Mouse (Mus musculus): ENCODE measurements at regions not wholly inside any gene's neighbourhood (a gene's known extent, or its start where the extent isn't known, plus 50 kb on each side); places are given as distances from the start of the nearest gene placed in this dataset.
"Not testable (repeated sequence)": the region's sequence is repeated elsewhere in the genome, so short reads cannot be mapped to it uniquely, and the experiment has no call there.

DNA sequence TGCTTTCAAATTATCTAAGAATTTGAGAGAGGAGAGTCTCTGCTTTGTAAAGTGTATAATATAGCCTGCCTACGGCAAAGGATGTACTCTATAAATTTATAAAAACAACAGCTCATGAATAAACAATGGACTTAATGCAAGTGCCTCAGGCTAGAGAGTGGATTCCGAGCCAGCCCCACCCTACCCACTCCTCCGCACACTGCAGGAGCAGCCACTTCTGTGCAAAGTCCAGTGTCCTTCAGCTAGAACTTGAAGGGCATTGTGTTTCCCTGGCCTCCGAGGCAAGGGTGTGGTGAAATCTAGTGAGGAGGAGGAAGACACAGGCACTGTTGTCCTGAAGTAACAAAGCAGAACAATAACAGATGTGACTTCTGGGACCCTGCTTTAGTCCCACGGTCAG, 98.4 kb upstream of the Arl4c start:
- H3K4me3 ChIP-seq (ENCODE audit: low read length), result no peak overlapping the region
- peaks cover 7% of the 10 kb centered on the region; the same call in 1 of the 2 replicates for H3K4me1 ChIP-seq (ENCODE audit: control insufficient read depth, insufficient read depth, low read length)
- H3K4me2 ChIP-seq (ENCODE audit: low read depth, low read length), result no peak overlapping the region
- no peaks in the 10 kb centered on the region for H3K36me3 ChIP-seq (ENCODE audit: control insufficient read depth, insufficient read depth, low read length)
- H3K27me3 ChIP-seq (replicated peaks; ENCODE audit: control insufficient read depth, insufficient read depth, low read length), result no peaks in the 10 kb centered on the region
- no peaks in the 10 kb centered on the region for H3K9me3 ChIP-seq (ENCODE audit: control insufficient read depth, low read length)
- ATAC-seq, result peak; percentile 70; the same call in 1 of the 2 replicates
- H3K27ac ChIP-seq (ENCODE audit: low read length), result no peak overlapping the region
- H3K9ac ChIP-seq (ENCODE audit: low read depth, low read length), result no peak overlapping the region
- 35% methylated on average over 5 of the region's 5 CpGs for WGBS

DNA sequence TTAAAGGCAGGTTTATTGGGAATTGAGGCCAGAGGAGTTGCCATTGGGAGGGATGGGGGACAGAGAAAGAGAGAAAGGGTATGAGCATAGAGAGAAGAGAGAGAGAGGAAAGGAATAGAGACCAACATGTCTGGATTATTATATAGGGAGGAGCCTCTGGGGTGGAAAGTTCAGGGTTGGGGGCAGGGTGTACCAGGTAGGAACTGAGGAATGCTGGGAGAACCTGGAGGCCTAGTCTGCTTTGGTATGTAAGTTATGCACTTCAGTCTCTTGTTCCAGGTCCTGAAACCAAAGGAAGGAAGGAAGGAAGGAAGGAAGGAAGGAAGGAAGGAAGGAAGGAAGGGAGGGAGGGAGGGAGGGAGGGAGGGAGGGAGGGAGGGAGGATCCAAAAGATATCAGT, 99.1 kb upstream of the Arl4c start:
- H3K4me2 ChIP-seq (ENCODE audit: low read depth, low read length); H3K4me3 ChIP-seq (ENCODE audit: low read length); H3K4me1 ChIP-seq (ENCODE audit: control insufficient read depth, insufficient read depth, low read length); ATAC-seq; H3K9ac ChIP-seq (ENCODE audit: low read depth, low read length); H3K9me3 ChIP-seq (ENCODE audit: control insufficient read depth, low read length); H3K27me3 ChIP-seq (replicated peaks; ENCODE audit: control insufficient read depth, insufficient read depth, low read length); H3K36me3 ChIP-seq (ENCODE audit: control insufficient read depth, insufficient read depth, low read length); H3K27ac ChIP-seq (ENCODE audit: low read length): not testable (repeated sequence)

DNA sequence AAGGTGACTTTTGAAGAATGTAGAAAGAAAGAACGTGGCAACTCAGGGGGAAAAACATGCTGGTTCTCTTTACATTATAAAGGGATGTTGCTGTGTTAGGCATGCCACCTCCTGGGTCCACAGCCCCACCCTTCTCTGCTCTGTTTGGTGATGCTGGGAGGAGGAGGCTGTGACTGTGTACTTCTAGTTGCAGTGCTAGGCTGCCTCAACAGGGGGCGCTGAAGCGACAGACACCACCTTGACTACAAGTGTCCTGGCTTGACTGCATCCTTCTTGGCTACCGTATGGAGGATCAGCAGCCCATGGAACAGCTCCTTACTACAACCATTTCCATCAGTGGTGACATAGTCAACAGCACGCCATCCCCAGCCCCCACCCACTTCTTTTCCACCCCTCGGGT, 104.9 kb upstream of the Arl4c start:
- no peak overlapping the region for H3K4me2 ChIP-seq (ENCODE audit: low read depth, low read length)
- H3K9me3 ChIP-seq (ENCODE audit: control insufficient read depth, low read length), result no peaks in the 10 kb centered on the region
- no peak overlapping the region for H3K4me3 ChIP-seq (ENCODE audit: low read length)
- ATAC-seq, result no peak
- no peaks in the 10 kb centered on the region for H3K27me3 ChIP-seq (replicated peaks; ENCODE audit: control insufficient read depth, insufficient read depth, low read length)
- H3K9ac ChIP-seq (ENCODE audit: low read depth, low read length), result no peak overlapping the region
- H3K36me3 ChIP-seq (ENCODE audit: control insufficient read depth, insufficient read depth, low read length), result no peaks in the 10 kb centered on the region
- WGBS, result 60% methylated on average over 6 of the region's 6 CpGs
- no peak overlapping the region for H3K27ac ChIP-seq (ENCODE audit: low read length)
- no peaks in the 10 kb centered on the region for H3K4me1 ChIP-seq (ENCODE audit: control insufficient read depth, insufficient read depth, low read length)

DNA sequence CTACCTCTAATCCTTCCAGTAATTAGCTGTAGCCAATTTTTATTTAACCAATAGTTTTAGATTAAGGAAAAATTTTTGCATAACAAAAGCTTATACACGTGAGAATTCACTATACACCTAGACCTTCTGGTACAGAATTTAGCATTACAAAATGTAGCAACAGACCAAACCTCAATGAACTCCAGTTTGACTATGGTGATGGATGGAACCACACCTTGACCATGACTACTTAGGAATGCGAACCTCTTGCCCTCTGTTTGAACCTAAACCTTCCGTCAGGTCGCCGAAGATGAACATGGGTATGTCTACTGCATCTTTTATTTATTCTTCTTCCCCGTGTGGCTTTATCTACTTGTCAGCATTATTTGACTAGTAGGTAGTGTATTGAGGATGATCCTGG, 105.9 kb upstream of the Arl4c start:
- no peaks in the 10 kb centered on the region for H3K4me1 ChIP-seq (ENCODE audit: control insufficient read depth, insufficient read depth, low read length)
- H3K4me3 ChIP-seq (ENCODE audit: low read length), result no peak overlapping the region
- no peaks in the 10 kb centered on the region for H3K9me3 ChIP-seq (ENCODE audit: control insufficient read depth, low read length)
- no peaks in the 10 kb centered on the region for H3K36me3 ChIP-seq (ENCODE audit: control insufficient read depth, insufficient read depth, low read length)
- H3K27ac ChIP-seq (ENCODE audit: low read length), result no peak overlapping the region
- H3K27me3 ChIP-seq (replicated peaks; ENCODE audit: control insufficient read depth, insufficient read depth, low read length), result no peaks in the 10 kb centered on the region
- 61% methylated on average over 6 of the region's 6 CpGs for WGBS
- no peak overlapping the region for H3K9ac ChIP-seq (ENCODE audit: low read depth, low read length)
- H3K4me2 ChIP-seq (ENCODE audit: low read depth, low read length), result no peak overlapping the region
- ATAC-seq, result no peak

DNA sequence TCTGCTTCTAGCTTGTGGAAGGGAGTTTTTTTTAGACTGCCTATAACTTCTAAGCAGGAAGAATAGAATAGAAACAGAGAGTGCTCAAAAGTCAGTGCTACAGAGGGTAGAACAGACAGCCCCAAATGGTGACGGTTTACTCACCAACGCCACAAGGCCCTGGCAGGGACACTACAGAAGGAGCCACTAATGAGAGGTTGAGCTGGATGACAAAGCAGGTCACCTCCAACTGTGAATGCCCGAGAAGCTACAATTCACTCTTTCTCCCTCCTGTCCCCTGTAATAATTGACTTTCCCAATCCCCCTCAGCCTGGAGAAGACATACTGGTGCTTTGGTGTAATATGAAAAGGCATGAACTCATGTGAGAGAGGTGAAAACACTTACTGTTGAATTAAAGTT, 106.5 kb upstream of the Arl4c start:
- no peak overlapping the region for H3K4me2 ChIP-seq (ENCODE audit: low read depth, low read length)
- no peaks in the 10 kb centered on the region for H3K4me1 ChIP-seq (ENCODE audit: control insufficient read depth, insufficient read depth, low read length)
- H3K27ac ChIP-seq (ENCODE audit: low read length), result no peak overlapping the region
- no peaks in the 10 kb centered on the region for H3K27me3 ChIP-seq (replicated peaks; ENCODE audit: control insufficient read depth, insufficient read depth, low read length)
- no peak overlapping the region for H3K4me3 ChIP-seq (ENCODE audit: low read length)
- no peaks in the 10 kb centered on the region for H3K36me3 ChIP-seq (ENCODE audit: control insufficient read depth, insufficient read depth, low read length)
- WGBS, result 81% methylated on average over 3 of the region's 3 CpGs
- no peaks in the 10 kb centered on the region for H3K9me3 ChIP-seq (ENCODE audit: control insufficient read depth, low read length)
- ATAC-seq, result no peak
- H3K9ac ChIP-seq (ENCODE audit: low read depth, low read length), result no peak overlapping the region

DNA sequence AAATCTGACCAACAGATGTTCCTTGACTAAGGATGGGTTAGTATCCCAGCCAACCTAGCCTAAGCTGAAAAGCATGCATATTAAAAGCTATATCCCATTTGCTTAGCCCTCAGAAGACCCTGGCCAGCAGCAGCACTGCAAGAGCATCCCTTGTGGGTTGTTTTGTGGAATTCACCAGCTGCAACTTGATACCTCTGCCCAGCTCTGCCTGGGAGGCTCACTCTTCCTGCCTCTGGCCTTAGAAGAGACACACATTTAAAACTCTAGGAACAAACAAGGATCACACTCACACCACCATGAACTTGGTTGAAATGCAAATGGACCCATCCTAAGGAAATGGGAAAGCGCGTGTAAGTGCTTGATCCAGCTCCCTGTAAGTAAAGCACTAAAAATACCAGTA, 107.7 kb upstream of the Arl4c start:
- no peak overlapping the region for H3K4me3 ChIP-seq (ENCODE audit: low read length)
- no peak overlapping the region for H3K4me2 ChIP-seq (ENCODE audit: low read depth, low read length)
- no peaks in the 10 kb centered on the region for H3K9me3 ChIP-seq (ENCODE audit: control insufficient read depth, low read length)
- H3K27ac ChIP-seq (ENCODE audit: low read length), result no peak overlapping the region
- H3K36me3 ChIP-seq (ENCODE audit: control insufficient read depth, insufficient read depth, low read length), result no peaks in the 10 kb centered on the region
- no peak for ATAC-seq
- no peaks in the 10 kb centered on the region for H3K4me1 ChIP-seq (ENCODE audit: control insufficient read depth, insufficient read depth, low read length)
- no peaks in the 10 kb centered on the region for H3K27me3 ChIP-seq (replicated peaks; ENCODE audit: control insufficient read depth, insufficient read depth, low read length)
- 62% methylated on average over 2 of the region's 2 CpGs for WGBS
- no peak overlapping the region for H3K9ac ChIP-seq (ENCODE audit: low read depth, low read length)

DNA sequence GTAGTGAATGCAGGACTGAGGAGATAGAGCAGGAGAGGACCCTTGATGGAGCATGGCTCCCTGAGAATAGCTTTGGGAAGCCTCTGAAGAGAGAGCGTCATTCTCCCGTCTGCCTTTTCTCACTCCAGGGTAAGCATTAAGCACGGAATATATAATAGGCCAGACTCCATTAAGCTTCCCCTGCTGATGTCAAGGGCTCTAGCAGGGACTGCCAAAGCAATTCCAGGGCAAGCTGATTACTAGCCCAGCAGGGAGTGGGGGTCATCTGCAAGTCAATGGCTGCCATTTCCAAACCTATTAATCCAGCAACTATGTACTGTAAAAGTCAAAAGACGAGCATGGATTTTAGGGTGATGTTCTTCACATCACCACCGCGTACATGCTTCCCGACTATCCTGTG, 111.2 kb upstream of the Arl4c start:
- H3K4me3 ChIP-seq (ENCODE audit: low read length), result no peak overlapping the region
- no peak overlapping the region for H3K9ac ChIP-seq (ENCODE audit: low read depth, low read length)
- H3K27ac ChIP-seq (ENCODE audit: low read length), result no peak overlapping the region
- no peaks in the 10 kb centered on the region for H3K4me1 ChIP-seq (ENCODE audit: control insufficient read depth, insufficient read depth, low read length)
- no peaks in the 10 kb centered on the region for H3K9me3 ChIP-seq (ENCODE audit: control insufficient read depth, low read length)
- WGBS, result 63% methylated on average over 7 of the region's 7 CpGs
- no peaks in the 10 kb centered on the region for H3K36me3 ChIP-seq (ENCODE audit: control insufficient read depth, insufficient read depth, low read length)
- ATAC-seq, result no peak
- no peak overlapping the region for H3K4me2 ChIP-seq (ENCODE audit: low read depth, low read length)
- H3K27me3 ChIP-seq (replicated peaks; ENCODE audit: control insufficient read depth, insufficient read depth, low read length), result no peaks in the 10 kb centered on the region

DNA sequence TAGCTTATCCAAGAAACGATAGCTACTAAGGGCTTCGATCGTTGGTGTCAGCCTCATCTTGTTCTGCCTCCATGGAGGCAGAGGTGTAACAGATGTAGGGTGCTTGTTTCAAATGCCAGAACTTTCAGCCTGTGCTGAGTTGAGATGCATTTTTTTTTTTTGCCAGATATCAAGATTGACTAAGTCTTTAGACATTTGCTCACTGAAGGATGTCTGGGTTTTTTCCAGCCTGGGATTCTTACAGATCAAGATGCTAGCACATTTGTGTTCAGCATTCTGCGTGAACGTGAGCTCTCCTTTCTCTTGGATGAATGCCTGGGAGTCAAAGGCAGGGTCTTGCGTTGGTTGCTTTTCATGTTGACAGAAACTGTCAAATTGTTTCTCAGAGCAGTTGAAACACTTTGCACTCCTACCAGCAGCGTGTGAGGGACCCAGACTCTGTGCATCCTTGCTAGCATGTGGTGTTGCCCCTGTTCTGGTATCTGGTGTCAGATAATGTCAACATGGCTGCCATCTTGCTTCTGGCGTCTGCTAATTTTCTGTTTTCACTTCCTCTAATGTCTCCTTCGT, 114.4 kb upstream of the Arl4c start:
- no peak overlapping the region for H3K4me3 ChIP-seq (ENCODE audit: low read length)
- WGBS, result 68% methylated on average over 9 of the region's 9 CpGs

DNA sequence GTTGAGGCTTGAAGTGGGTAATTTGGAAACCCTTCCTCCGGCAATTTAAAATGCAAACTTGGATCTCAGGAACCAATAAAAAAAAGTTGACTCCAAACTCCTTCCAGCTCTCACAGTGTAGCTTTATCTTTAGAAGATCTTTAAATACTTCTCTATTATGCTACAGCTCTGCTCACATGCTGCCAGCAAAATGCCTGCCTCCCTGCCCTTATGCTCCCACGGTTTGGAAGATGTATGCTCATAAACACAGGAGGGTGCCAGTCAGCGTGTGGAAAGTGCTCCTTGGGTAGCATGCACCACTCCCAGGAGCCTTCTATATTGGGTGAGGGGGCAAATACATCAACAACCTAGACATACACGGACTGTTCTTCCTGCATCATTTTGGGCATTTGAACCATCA, 123.2 kb upstream of the Arl4c start:
- 83% methylated on average over 4 of the region's 4 CpGs for WGBS
- ATAC-seq, result no peak
- H3K4me3 ChIP-seq (ENCODE audit: low read length), result no peak overlapping the region
- H3K27me3 ChIP-seq (replicated peaks; ENCODE audit: control insufficient read depth, insufficient read depth, low read length), result no peaks in the 10 kb centered on the region
- no peak overlapping the region for H3K9ac ChIP-seq (ENCODE audit: low read depth, low read length)
- no peak overlapping the region for H3K27ac ChIP-seq (ENCODE audit: low read length)
- no peaks in the 10 kb centered on the region for H3K4me1 ChIP-seq (ENCODE audit: control insufficient read depth, insufficient read depth, low read length)
- no peak overlapping the region for H3K4me2 ChIP-seq (ENCODE audit: low read depth, low read length)
- H3K9me3 ChIP-seq (ENCODE audit: control insufficient read depth, low read length), result no peaks in the 10 kb centered on the region
- H3K36me3 ChIP-seq (ENCODE audit: control insufficient read depth, insufficient read depth, low read length), result no peaks in the 10 kb centered on the region

More for the DNA sequence above, 114.4 kb upstream of the Arl4c start:
- Histone ChIP-seq H3K27ac (ENCODE audit: low read length) (no peak overlapping the region), H3K4me1 (ENCODE audit: control insufficient read depth, insufficient read depth, low read length) (no peaks in the 10 kb centered on the region), H3K4me2 (ENCODE audit: low read depth, low read length) (no peak overlapping the region), H3K9me3 (ENCODE audit: control insufficient read depth, low read length) (no peaks in the 10 kb centered on the region), H3K9ac (ENCODE audit: low read depth, low read length) (no peak overlapping the region), H3K27me3 (replicated peaks; ENCODE audit: control insufficient read depth, insufficient read depth, low read length) (no peaks in the 10 kb centered on the region), H3K36me3 (ENCODE audit: control insufficient read depth, insufficient read depth, low read length) (no peaks in the 10 kb centered on the region)
- no peak for ATAC-seq

DNA sequence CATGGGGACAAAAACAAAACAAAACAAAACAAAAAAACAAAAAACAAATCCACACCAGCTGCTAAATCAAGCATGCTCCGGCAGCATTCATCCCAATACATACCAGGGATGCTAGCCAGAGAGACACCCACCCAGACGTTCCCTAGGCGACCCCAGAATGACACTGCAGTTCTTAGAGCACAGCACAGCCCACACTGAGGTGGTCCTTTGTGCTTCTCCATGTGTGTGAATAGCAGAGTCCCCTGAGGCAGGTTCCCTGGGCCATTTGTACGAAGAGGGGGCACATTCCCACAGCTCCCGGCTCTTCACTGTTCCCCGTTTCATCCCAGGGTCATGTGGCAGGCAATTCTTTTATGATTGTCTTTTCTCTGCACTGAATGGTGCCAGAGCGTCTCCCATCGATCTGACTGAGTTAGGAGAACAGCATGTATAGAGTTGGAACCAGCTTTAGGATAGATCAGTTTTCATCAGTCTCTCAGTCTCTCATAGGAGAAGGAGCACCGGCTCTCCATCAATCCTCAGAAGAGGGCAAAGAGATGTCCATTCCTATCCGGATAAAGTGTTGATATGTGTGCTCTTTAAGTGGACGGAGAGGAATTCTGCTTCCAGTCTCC, 136.7 kb upstream of the Arl4c start:
- Histone ChIP-seq H3K4me1 (ENCODE audit: control insufficient read depth, insufficient read depth, low read length) (no peaks in the 10 kb centered on the region; the same call in 1 of the 2 replicates), H3K4me3 (ENCODE audit: low read length) (no peak overlapping the region), H3K9me3 (ENCODE audit: control insufficient read depth, low read length) (no peaks in the 10 kb centered on the region), H3K9ac (ENCODE audit: low read depth, low read length) (no peak overlapping the region), H3K27me3 (replicated peaks; ENCODE audit: control insufficient read depth, insufficient read depth, low read length) (no peaks in the 10 kb centered on the region), H3K27ac (ENCODE audit: low read length) (no peak overlapping the region), H3K4me2 (ENCODE audit: low read depth, low read length) (no peak overlapping the region), H3K36me3 (ENCODE audit: control insufficient read depth, insufficient read depth, low read length) (no peaks in the 10 kb centered on the region)
- WGBS, result 61% methylated on average over 11 of the region's 11 CpGs
- ATAC-seq, result no peak

Measured in intestine, embryonic 16.5 days (tissue).